Mouse (Mus musculus) liver, adult 2 months (tissue): Measurements from ENCODE around the gene Gpm6a.

Experiments
- CTCF ChIP-seq: fragments of 200-500 bp; IDR thresholded peaks from 2 replicates; pipeline ENCODE4 v1.5.1; 2011; ENCODE audit warnings: low read depth, low read length, control low read depth
- POLR2A ChIP-seq: fragments of 200-500 bp; IDR thresholded peaks from 2 replicates; pipeline ENCODE4 v1.6.1; 2011; ENCODE audit warnings: low read length, control low read depth; ENCODE audit not compliant: insufficient read depth; ENCODE audit errors: extremely low read depth

GRCm38 (mm10) chr8:55103065-55103464 lies 148.4 kb downstream of the Gpm6a start:
- TF ChIP-seq POLR2A (no peak), CTCF (no peak)
